Mouse (Mus musculus): ENCODE measurements around the gene Cd1d1. TPM values are rescaled to one million over a fixed set of nuclear protein-coding genes. Genes with fewer than 3 reads are reported as not detected.
A peak's percentile ranks its signal among the peaks of the same experiment; 100 is the strongest.
"Not testable (repeated sequence)": the region's sequence is repeated elsewhere in the genome, so short reads cannot be mapped to it uniquely, and the experiment has no call there.

Cd1d1 gene
- polyA plus RNA-seq, 1 experiment from 2014 or later, result 28.3 TPM

DNA sequence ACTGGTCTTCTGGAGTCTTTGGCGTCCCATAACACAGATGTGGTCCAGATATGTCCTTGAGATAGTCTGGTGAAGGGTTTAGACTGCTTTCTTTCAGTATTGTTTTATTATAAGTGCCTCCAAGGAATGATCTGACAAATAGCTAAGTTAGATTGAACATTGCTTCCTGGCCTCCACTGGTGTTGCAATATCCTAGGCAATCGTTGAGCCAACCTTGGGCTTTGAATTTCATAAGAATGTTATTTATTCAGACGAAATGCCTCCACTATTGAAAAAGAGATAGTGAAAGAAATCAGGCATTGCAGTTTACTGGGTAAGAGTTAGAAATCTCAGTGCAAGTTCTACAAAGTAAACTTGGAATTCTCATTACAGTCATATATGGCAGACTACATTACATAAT, 13.2 kb upstream of the Cd1d1 start:
- not testable (repeated sequence) for H3K27me3 ChIP-seq (ENCODE audit: insufficient read depth, low read length); H3K9me3 ChIP-seq (ENCODE audit: low read length); H3K36me3 ChIP-seq (ENCODE audit: insufficient read depth, low read length); H3K9ac ChIP-seq (replicated peaks; ENCODE audit: low read length); H3K27ac ChIP-seq (ENCODE audit: low read length); H3K4me3 ChIP-seq (ENCODE audit: low read length); H3K4me1 ChIP-seq (ENCODE audit: insufficient read depth, low read length); H3K4me2 ChIP-seq (replicated peaks; ENCODE audit: low read depth, low read length); ATAC-seq (ENCODE audit: low FRiP score, low TSS enrichment)
- WGBS, result 89% methylated on average over 3 of the region's 3 CpGs

DNA sequence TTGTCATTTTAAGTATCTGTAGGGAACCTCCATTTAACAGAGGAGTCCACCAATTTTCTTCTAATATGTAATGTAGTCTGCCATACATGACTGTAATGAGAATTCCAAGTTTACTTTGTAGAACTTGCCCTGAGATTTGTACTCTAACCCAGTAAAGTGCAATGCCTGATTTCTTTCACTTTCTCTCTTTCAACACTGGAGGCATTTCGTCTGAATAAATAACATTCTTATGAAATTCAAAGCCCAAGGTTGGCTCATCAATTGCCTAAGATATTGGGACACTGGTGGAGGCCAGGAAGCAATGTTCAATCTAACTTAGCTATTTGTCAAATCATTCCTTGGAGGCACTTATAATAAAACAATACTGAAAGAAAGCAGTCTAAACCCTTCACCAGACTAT, 9.0 kb upstream of the Cd1d1 start:
- WGBS, result 74% methylated on average over 1 of the region's 1 CpGs

GRCm38 (mm10) chr3:87000676-87001075, 1.4 kb upstream of the Cd1d1 start:
- Histone ChIP-seq H3K4me2 (replicated peaks; ENCODE audit: low read depth, low read length) (no peak overlapping the region), H3K36me3 (ENCODE audit: insufficient read depth, low read length) (no peaks in the 10 kb centered on the region), H3K9ac (replicated peaks; ENCODE audit: low read length) (no peak overlapping the region), H3K27me3 (ENCODE audit: insufficient read depth, low read length) (no peaks in the 10 kb centered on the region), H3K27ac (ENCODE audit: low read length) (no peak overlapping the region), H3K4me1 (ENCODE audit: insufficient read depth, low read length) (no peaks in the 10 kb centered on the region), H3K4me3 (ENCODE audit: low read length) (no peak overlapping the region), H3K9me3 (ENCODE audit: low read length) (no peaks in the 10 kb centered on the region)
- 38% methylated on average over 4 of the region's 4 CpGs for WGBS
- no peak for ATAC-seq (ENCODE audit: low FRiP score, low TSS enrichment)

More for the DNA sequence above, 9.0 kb upstream of the Cd1d1 start:
- not testable (repeated sequence) for H3K27ac ChIP-seq (ENCODE audit: low read length); H3K27me3 ChIP-seq (ENCODE audit: insufficient read depth, low read length); H3K4me2 ChIP-seq (replicated peaks; ENCODE audit: low read depth, low read length); ATAC-seq (ENCODE audit: low FRiP score, low TSS enrichment); H3K4me3 ChIP-seq (ENCODE audit: low read length); H3K9ac ChIP-seq (replicated peaks; ENCODE audit: low read length); H3K4me1 ChIP-seq (ENCODE audit: insufficient read depth, low read length); H3K9me3 ChIP-seq (ENCODE audit: low read length); H3K36me3 ChIP-seq (ENCODE audit: insufficient read depth, low read length)

DNA sequence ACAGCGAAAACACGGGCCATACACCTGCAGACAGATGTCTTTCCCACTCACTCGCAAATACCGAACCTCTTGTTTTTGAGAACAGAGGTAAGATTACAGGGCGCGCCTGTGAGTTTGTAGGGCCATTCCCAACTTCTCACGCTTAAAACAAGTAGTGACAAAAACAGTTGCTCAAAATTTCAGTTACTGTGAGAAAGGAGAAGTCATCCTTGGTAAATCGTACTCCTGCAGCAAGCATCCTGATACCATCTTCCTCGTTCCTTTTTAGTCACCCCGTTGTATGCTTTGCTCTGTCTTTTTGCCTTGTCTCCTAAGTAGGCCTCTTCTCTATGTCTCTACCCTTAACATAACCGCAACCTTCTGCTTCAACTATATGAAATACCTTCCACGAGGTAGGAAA, 810 bp upstream of the Cd1d1 start:
- Histone ChIP-seq H3K27ac (ENCODE audit: low read length) (no peak overlapping the region), H3K4me3 (ENCODE audit: low read length) (no peak overlapping the region), H3K9ac (replicated peaks; ENCODE audit: low read length) (no peak overlapping the region), H3K27me3 (ENCODE audit: insufficient read depth, low read length) (no peaks in the 10 kb centered on the region), H3K9me3 (ENCODE audit: low read length) (no peaks in the 10 kb centered on the region), H3K4me2 (replicated peaks; ENCODE audit: low read depth, low read length) (peak overlapping the region; percentile 67; the same call in 1 of the 2 replicates), H3K36me3 (ENCODE audit: insufficient read depth, low read length) (no peaks in the 10 kb centered on the region), H3K4me1 (ENCODE audit: insufficient read depth, low read length) (no peaks in the 10 kb centered on the region)
- 89% methylated on average over 12 of the region's 12 CpGs for WGBS
- no peak for ATAC-seq (ENCODE audit: low FRiP score, low TSS enrichment)

DNA sequence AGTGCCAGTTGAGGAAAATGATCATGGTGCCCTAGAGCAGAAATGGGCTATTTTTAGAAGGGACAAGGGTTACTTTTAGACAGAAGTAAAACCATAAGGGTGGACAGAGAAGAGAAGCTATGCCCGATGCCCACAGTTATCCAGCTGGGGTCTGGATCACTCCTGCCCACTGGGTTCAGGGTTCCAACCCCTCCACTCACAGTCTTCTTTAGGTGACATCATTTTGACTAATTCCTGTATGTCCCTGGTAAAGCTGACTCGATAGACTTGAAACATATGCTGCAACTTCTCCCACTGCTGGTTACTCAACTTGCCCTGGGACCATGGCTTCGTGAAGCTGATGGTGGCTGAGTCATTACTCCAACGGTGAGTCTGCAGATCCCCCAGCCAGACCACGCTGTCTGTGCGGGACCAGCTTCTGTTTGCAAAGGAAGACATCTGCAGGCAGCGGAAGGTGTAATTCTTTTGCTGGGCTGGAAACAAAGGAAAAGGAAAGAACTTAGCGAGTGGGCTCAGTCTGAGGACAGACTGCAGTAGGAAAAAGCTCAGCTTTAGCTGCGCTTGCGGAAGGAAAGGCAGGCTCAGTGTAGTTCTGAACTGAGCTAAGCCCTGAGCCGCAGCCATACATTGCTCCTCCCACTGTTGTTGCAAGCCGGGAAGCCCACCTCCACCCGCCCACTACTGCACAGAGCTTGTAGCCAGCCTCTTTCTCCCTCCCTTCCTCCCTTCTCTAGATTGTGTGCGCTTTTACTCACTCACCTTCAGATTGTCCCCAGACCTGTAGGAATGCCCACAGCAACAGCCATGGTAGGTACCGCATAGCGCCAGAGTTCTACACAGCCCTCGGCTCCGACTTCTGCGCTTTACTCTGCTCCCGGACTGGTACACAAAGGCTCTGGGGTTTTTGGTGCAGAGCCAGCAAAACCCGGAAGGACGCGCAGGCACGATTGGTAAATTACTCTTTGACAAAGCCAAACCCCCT, 517 bp downstream of the Cd1d1 start:
- Histone ChIP-seq H3K4me3 (ENCODE audit: low read length) (peak overlapping the region; percentile 62), H3K4me2 (replicated peaks; ENCODE audit: low read depth, low read length) (peak overlapping the region; percentile 67), H3K27ac (ENCODE audit: low read length) (peak overlapping the region; percentile 88), H3K9ac (replicated peaks; ENCODE audit: low read length) (peak overlapping the region; percentile 81)
- peak; percentile 99 for ATAC-seq (ENCODE audit: low FRiP score, low TSS enrichment)
- 4% methylated on average over 23 of the region's 24 CpGs for WGBS
- not testable (repeated sequence) for H3K9me3 ChIP-seq (ENCODE audit: low read length); H3K4me1 ChIP-seq (ENCODE audit: insufficient read depth, low read length); H3K27me3 ChIP-seq (ENCODE audit: insufficient read depth, low read length); H3K36me3 ChIP-seq (ENCODE audit: insufficient read depth, low read length)

DNA sequence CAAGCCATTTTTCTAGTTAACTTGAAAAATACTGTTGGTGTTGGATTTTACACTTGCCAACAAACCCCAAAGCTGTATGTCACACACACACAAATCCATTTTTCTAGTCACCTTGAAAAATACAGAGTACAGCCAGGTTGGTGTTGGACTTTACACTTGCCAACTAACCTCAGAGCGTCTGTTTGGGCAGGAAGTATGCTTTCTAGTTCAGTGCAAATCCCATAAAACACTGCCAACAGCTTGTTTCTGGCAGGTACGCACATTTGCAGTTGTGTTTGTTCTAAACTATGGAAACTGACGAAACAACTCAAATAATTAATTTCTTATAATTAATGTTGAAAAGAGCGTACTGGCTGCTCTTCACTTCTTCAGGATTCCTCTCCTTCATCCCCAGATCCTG, 3.1 kb downstream of the Cd1d1 start:
- H3K4me3 ChIP-seq (ENCODE audit: low read length), result no peak overlapping the region
- no peak overlapping the region for H3K27ac ChIP-seq (ENCODE audit: low read length)
- 81% methylated on average over 4 of the region's 4 CpGs for WGBS
- no peaks in the 10 kb centered on the region for H3K9me3 ChIP-seq (ENCODE audit: low read length)
- H3K27me3 ChIP-seq (ENCODE audit: insufficient read depth, low read length), result no peaks in the 10 kb centered on the region
- ATAC-seq (ENCODE audit: low FRiP score, low TSS enrichment), result no peak
- H3K4me1 ChIP-seq (ENCODE audit: insufficient read depth, low read length), result no peaks in the 10 kb centered on the region
- no peak overlapping the region for H3K9ac ChIP-seq (replicated peaks; ENCODE audit: low read length)
- H3K36me3 ChIP-seq (ENCODE audit: insufficient read depth, low read length), result no peaks in the 10 kb centered on the region
- no peak overlapping the region for H3K4me2 ChIP-seq (replicated peaks; ENCODE audit: low read depth, low read length)

- WGBS, result 56% methylated on average over 1 of the region's 1 CpGs
- no peak overlapping the region for H3K4me3 ChIP-seq (ENCODE audit: low read length)
- no peak overlapping the region for H3K27ac ChIP-seq (ENCODE audit: low read length)
- no peak overlapping the region for H3K4me2 ChIP-seq (replicated peaks; ENCODE audit: low read depth, low read length)
- no peaks in the 10 kb centered on the region for H3K27me3 ChIP-seq (ENCODE audit: insufficient read depth, low read length)
- ATAC-seq (ENCODE audit: low FRiP score, low TSS enrichment), result no peak
- no peaks in the 10 kb centered on the region for H3K36me3 ChIP-seq (ENCODE audit: insufficient read depth, low read length)
- H3K9me3 ChIP-seq (ENCODE audit: low read length), result no peaks in the 10 kb centered on the region
- H3K9ac ChIP-seq (replicated peaks; ENCODE audit: low read length), result no peak overlapping the region
- no peaks in the 10 kb centered on the region for H3K4me1 ChIP-seq (ENCODE audit: insufficient read depth, low read length)
Measured at GRCm38 (mm10) chr3:86995381-86995780, 3.9 kb downstream of the Cd1d1 start.

DNA sequence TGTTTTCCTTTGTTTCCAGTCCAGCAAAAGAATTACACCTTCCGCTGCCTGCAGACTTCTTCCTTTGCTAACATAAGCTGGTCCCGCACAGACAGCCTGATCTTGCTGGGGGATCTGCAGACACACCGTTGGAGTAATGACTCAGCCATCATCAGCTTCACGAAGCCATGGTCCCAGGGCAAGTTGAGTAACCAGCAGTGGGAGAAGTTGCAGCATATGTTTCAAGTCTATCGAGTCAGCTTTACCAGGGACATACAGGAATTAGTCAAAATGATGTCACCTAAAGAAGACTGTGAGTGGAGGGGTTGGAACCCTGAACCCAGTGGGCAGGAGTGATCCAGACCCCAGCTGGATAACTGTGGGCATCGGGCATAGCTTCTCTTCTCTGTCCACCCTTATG, 12.3 kb downstream of the Cd1d1 start:
- Histone ChIP-seq H3K4me3 (ENCODE audit: low read length) (peak overlapping the region; percentile 42), H3K4me2 (replicated peaks; ENCODE audit: low read depth, low read length) (peak overlapping the region; percentile 67), H3K9ac (replicated peaks; ENCODE audit: low read length) (peak overlapping the region; percentile 70)
- H3K27ac ChIP-seq (ENCODE audit: low read length); H3K9me3 ChIP-seq (ENCODE audit: low read length); H3K4me1 ChIP-seq (ENCODE audit: insufficient read depth, low read length); H3K36me3 ChIP-seq (ENCODE audit: insufficient read depth, low read length); ATAC-seq (ENCODE audit: low FRiP score, low TSS enrichment); H3K27me3 ChIP-seq (ENCODE audit: insufficient read depth, low read length): not testable (repeated sequence)
- WGBS, result 39% methylated on average over 6 of the region's 6 CpGs

DNA sequence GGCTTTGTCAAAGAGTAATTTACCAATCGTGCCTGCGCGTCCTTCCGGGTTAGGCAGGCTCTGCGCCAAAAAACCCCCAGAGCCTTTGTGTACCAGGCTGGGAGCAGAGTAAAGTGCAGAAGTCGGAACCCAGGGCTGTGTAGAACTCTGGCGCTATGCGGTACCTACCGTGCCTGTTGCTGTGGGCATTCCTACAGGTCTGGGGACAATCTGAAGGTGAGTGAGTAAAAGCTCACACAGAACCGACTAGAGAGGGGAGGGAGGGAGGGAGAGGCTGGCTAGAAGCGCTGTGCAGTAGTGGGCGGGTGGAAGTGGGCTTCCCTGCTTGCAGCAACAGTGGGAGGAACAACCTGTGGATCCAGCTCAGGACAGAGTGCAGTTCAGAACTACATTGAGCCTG, 12.8 kb downstream of the Cd1d1 start:
- H3K4me2 ChIP-seq (replicated peaks; ENCODE audit: low read depth, low read length), result peak overlapping the region; percentile 67
- H3K4me1 ChIP-seq (ENCODE audit: insufficient read depth, low read length), result 0 out of 2 replicates have a peak, but pooled peaks cover 2% of the 10 kb centered on the region
- ATAC-seq (ENCODE audit: low FRiP score, low TSS enrichment), result peak; percentile 77; the same call in 1 of the 2 replicates
- no peaks in the 10 kb centered on the region for H3K36me3 ChIP-seq (ENCODE audit: insufficient read depth, low read length)
- peak overlapping the region; percentile 42 for H3K4me3 ChIP-seq (ENCODE audit: low read length)
- H3K27me3 ChIP-seq (ENCODE audit: insufficient read depth, low read length), result no peaks in the 10 kb centered on the region
- 20% methylated on average over 12 of the region's 12 CpGs for WGBS
- peak overlapping the region; percentile 70 for H3K9ac ChIP-seq (replicated peaks; ENCODE audit: low read length)
- H3K9me3 ChIP-seq (ENCODE audit: low read length), result no peaks in the 10 kb centered on the region
- H3K27ac ChIP-seq (ENCODE audit: low read length), result 0 out of 2 replicates have a peak overlapping the region, but pooled peaks have one; percentile 14

GRCm38 (mm10) chr3:86983382-86983781, 15.9 kb downstream of the Cd1d1 start:
- no peak for ATAC-seq (ENCODE audit: low FRiP score, low TSS enrichment)
- Histone ChIP-seq H3K9ac (replicated peaks; ENCODE audit: low read length) (no peak overlapping the region), H3K36me3 (ENCODE audit: insufficient read depth, low read length) (no peaks in the 10 kb centered on the region), H3K27me3 (ENCODE audit: insufficient read depth, low read length) (no peaks in the 10 kb centered on the region; the same call in 1 of the 2 replicates), H3K4me2 (replicated peaks; ENCODE audit: low read depth, low read length) (no peak overlapping the region), H3K4me3 (ENCODE audit: low read length) (no peak overlapping the region), H3K4me1 (ENCODE audit: insufficient read depth, low read length) (0 out of 2 replicates have a peak, but pooled peaks cover 2% of the 10 kb centered on the region), H3K27ac (ENCODE audit: low read length) (no peak overlapping the region), H3K9me3 (ENCODE audit: low read length) (no peaks in the 10 kb centered on the region)
- WGBS, result 61% methylated on average over 6 of the region's 6 CpGs

Data from kidney, embryonic 16.5 days (tissue).